Mouse (Mus musculus) ES-CJ7 (cell line): ENCODE results near the gene Rab34.

Experiments used
- DNase-seq: peaks from one replicate; pipeline ENCODE4 v3.0.0; 2011; ENCODE audit warnings: low read depth, low spot score

Rab34 gene

DNA sequence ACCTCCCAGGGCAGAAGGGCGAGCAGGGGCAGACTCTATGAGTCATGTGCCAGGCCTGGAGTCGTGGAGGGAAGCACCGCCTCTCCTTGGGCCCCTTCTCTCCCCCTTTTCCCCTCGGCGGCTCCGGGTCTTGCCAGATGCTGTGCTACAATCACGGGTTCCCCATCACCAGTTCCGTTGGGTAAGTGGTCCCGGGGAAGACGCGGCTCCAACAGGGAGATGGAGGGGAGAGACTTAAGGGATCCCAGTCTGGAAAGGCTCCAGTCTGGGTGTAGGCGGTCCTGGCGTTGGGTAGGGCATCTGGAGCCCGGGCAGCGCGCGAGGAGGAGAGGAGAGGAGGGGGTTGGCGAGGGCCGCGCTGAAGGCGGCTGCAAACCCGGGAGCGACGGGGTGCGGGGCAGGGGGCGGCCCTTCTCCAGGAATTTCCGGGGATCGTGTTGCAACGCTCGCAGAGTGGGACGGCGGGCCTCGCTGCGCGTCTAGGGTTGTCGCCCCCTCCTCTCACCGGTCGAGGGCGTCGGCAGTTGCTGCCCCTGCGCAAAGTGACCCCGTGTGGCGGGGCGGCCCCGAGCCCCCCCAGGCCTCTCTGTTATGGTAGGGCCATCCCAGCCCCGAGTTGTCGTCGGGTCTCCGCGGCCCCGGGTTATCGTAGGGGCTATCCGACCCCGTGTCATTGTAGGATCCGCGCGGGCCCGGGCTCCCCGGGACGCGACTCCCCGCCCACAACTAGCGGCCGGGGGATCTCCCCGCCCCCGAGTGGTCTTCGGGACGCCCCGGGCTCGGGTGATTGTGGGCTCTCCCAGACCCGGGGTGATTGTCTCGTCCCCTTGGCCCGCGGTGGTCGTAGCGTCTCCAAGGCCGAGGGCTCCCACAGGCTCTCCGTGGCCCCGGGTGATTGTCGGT, at the start of gene Rab34:
Gene Rab34, plus strand, starts transcription at position 100 of the 903 bp plus-strand sequence.
- DNase-seq: peak; percentile 76

DNA sequence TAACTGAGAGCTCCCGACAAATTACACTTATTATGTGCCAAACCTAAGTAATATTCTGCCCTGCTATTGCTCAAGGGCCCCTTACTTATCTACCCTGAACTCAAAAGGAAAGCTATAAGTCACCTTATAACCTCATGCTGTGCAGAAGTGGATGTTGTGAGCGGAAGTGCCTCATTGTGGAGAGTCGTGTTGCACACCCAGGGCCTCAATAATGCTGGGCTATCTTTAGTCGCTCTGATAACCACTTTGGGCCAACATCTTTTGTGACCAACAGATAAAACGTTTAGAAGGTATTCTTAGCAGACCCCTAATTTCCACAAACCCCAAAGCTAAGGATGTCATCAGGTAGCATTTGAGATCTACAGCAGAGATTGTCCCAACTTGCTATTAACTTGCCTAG, 47.6 kb upstream of the Rab34 start:
- no peak for DNase-seq

DNA sequence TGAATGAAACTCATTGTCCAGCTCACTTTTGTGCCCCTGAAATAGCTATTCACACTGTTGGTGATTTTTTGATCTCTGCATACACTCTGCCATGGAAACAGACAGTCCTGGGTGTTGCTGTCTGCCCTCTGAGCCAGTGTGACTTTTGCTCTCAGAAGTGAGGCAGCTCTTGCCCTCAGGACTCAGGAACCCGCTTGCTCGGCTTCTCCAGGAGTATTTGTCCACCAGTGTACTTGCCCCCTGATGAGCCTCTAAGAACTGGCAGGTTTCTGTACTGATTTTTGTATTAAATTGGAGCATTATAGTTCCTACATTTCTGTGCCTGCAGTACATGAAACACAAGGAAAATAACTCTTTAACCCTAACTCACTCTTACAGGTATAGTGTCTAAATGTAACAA, 44.7 kb upstream of the Rab34 start:
- DNase-seq: no peak

DNA sequence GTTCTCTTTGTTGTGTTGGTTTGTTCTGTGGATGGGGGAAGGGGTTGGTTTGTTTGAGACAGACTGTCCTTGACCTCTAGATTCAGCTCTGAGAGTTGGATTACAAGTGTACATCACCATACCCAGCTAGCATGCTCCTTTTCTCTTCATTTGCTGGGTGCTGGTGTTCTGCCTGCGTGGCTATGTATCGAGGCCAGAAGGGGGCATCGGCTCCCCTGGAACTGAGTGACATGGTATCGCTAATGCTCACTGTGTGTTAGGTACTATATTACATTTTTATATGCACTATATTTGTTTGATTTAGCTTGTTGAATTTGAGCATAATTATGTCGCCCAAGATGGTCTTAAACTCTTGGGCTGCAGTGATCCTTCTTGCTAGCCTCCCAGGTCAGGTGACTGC, 42.1 kb upstream of the Rab34 start:
- no peak for DNase-seq

DNA sequence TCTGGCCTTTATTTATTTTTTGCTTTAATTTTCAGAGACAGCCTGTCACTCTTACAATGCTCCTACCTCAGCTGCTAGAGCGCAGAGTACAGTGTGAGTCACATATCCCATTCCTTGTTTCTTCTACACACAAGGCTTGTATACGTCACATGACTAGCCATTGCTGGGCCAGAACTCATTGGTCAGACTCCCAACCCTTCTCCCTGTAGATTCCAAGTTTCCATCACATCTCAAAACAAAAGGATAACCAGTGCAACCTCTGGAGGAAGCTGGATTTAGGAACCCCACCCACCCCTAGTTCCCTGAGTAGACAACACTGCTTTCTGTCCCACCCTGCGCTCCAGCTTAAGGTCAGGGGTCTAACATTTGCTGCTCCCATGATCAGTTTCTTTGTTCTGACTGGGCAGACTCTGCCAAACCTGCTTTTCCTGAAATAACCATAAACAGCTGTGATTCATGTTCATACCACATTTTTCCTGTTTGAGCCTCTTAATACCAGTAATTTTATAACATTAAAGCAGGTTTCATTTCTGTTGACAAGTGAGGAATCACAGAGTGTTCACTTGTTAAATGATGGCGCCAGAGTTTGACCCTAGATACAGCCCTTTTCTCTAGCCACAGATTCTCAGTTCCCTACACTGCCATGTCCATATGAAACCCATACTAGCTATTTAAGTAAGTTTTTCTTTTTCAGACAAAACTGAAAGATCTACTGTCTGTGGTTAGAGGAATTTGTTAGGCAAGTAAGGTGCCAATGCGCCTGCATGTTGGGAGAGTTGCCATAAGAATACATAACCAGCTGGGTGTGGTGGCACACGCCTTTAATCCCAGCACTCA, 41.3 kb upstream of the Rab34 start:
- no peak for DNase-seq

DNA sequence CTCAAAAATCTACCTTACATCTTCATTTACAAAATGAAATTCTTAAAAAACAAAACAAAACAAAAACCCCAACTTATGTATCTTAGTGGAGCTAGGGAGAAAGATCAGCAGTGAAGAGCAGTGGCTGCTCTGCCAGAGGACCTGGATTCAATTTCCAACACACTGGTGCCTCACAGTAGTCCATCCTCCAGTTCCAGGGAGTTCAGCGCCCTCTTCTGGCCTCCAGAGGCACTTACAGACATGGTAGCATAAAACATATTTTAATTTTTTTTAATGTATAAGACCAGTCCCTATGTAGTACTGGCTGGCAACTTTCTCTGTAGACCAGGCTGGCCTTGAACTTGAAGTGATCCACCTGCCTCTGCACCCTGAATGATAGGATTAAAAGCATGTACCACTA, 37.1 kb upstream of the Rab34 start:
- peak; percentile 64 for DNase-seq

DNA sequence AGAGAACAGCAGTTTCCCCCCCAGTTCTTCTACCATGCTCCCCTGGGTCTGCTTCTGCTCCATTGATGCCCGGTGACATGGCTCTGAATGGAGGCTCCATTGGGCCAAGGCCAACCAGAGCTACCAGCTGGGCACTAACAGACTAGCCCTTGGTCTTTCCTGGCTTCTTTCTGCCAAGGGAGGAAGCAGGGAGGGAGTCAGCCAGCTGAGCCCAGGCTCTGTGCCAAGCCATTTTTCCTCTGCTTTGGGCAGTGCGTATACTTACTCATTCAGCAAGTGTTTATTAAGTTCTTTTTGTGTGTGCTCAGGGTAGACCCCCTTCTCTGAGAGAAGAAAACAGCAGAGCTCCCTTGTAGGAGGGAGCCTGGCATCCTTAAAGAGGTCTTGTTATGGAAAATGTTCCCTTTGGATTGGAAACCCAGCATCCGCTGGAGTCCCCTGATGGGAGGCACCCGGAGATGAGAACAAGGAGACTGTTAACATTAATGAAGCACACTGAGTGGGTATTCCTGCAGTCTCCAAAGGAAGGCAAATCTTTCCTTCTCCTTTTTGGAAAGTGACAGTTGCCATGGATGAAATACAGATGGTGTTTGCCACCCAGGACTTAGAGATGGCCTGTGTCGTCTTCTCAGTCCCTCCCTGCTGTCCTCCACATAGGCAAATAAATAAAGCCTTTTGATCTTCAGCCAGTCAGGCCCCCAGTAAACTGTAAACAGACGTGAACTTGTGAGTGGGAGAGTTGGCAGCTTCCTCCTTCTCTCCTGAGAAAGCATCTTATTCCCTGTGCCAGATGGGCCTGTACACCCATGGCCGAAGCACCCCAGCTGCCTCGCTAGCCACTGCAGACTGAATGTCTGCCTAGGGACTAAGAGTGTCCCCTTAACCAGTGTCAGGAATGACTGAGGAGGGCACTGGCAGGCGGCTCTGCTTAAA, 35.7 kb upstream of the Rab34 start:
- no peak for DNase-seq

DNA sequence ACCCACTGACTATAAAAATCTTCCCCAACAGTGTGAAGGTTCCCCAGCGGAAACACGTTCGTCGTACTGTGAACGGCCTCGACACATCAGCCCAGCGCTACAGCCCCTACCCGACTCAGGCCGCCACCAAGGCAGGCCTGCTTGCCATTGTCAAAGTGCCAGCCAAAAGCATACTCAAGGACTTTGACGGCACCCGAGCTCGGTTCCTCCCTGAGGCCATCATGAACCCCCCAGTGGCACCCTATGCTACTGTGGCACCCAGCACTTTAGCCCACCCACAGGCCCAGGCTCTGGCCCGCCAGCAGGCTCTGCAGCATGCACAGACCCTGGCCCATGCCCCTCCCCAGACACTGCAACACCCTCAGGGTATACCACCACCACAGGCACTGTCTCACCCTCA, 34.5 kb upstream of the Rab34 start:
- no peak for DNase-seq

DNA sequence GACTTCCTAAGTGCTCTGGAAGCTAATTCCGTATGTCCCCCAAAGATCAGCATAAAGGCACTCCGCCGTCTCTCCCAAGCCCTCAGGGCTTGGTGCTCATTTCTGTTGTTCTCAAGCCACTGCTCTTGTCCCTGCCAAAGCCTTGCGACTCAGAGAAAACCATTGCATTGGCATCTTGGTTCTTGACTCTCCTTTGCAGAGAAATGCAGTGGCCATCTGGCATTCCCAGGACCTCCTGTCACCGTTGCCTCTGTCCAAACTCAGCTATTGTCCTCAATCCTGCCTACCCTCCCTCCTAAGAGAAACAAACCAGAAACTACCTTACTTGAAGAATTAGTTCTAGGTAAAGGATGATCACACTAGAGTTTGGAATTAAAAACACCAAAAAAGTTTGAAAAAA, 32.6 kb upstream of the Rab34 start:
- DNase-seq: no peak

DNA sequence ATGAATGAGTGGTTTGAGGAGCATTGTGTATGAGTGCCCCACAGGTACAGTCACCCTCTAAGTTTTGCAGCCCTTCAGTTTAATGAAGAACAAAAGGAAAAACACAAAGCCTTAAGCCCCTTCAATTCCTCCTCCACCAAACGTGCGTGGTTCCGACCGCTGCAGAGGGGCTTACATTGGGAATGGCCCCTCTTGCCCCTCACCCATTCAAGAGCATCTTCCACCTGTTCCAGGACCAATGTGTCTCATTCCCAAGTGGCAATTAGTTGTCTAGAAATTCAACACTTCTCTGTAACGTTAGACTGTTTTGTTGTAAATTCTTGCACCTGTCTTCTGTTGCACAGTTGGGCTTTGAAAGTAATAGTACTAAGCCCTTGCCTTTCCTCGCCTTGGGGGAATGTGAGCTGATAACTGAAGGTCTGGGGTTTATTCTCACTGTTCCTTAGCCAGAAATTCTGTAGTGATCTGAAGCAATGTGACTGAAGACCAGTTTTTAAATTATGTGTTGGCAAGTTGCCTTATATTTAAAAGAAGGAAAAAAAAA, 32.0 kb upstream of the Rab34 start:
- DNase-seq: no peak

DNA sequence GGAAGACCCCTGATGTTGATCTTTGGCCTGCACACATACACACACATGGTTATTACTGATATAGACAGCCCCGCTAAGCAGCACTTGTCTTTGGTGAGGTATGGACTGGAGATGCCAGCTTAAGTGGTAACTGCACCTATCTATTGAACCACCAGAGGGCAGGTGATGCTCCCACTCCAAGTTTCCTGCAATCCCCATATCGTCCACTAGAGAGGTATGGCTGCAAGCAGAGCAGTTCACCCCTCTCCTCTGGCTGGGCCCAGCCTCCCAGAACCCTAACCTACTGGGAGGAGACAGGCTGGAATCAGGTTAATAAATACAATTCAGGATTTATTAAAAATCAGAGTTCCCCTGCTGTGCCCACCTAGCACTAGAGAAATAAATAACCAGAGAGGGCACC, 29.1 kb upstream of the Rab34 start:
- DNase-seq: peak; percentile 95

DNA sequence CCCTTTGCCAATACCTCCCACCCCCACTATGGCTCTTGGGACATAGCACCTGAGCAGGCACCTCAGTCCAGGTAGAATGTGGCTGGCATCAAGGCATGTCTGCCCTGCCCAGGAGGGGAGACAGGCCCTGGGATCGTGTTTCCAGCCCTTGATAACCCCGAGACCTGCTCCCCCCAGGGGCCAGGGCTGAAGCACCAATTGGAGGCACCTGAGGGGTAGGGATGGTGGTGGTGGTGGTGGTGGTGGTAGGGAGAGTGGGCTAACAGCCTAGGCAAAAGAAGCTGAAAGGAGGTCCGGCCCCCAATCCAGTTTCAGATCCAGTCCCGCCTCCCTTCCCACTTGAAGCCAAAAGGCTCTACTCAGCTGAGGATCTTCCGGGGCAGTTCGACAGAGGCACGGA, 28.7 kb upstream of the Rab34 start:
- no peak for DNase-seq

DNA sequence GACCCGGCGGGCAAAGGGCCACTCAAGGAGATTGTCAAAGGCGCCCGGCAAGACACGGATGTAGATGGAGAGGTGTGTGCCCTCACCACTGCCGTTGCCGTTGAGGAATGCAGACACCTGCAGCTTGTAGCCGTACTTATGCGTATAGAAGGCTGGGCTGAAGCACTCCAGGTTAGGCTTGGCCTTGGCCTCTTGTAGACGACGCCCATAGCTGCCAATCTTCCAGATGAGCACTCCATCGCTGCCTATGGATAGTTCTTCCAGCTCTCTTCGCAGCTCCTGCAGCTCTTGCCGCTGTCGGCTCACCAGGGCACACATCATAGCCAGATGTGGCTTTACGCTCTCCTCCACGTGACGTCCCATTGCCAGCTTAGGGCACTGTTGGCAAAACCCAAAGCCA, 28.1 kb upstream of the Rab34 start:
- no peak for DNase-seq

DNA sequence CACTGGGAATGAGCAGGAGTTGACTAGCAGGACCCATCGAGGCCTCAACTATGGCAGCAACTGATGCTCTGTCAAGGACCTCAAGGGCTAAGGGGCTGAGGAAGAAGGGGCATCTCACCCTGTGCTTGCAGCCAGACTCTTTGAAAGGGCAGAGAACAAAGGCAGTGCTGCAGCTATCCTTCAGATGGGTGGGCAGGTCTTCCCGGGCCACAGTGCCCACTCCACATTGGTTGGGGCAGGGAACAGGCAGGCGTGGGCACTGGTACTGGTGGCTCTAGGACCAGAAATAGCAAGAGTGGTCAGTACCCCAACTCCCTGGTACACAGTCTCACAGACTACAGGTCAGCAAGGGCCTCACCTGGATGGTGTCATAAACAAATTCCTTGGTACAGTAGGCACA, 27.6 kb upstream of the Rab34 start:
- no peak for DNase-seq

DNA sequence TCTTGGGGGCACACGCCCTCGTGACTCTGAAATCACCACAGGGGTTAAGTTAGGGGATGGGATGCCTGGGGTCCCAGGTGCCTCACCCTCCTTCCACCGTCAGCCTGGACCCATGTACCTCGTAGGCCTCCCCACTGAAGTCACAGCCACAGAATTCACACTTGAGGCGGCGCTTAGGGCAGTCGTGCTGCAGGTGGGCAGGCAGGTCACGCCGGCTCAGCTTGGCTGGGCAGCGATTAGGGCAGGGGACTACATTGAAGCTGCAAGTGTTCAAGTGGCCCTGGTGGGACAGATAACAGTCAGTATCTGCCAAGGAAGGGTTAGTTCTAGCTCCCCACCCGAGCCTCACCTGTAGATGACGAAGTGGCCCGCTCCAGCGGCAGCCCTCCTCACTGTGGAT, 27.1 kb upstream of the Rab34 start:
- no peak for DNase-seq

DNA sequence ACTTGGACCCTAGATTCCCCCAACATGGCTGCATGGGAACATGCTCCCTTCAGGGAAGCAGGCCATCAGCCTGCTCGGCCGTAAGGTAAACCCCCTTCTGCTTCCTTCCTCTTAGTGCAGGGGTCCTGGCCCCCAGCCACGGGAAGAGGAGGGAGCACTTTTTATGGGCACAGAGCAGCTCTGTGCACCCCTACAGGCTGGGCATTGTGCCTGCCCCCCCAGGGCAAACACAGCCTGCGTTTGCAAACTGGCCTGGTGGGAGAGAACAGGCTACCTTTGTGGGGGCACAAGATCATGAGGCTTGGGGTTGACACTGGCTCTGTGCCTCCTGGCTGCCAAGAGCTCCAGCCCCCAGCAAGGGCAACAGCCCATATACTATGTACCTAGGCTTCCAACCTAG, 26.3 kb upstream of the Rab34 start:
- DNase-seq: no peak

DNA sequence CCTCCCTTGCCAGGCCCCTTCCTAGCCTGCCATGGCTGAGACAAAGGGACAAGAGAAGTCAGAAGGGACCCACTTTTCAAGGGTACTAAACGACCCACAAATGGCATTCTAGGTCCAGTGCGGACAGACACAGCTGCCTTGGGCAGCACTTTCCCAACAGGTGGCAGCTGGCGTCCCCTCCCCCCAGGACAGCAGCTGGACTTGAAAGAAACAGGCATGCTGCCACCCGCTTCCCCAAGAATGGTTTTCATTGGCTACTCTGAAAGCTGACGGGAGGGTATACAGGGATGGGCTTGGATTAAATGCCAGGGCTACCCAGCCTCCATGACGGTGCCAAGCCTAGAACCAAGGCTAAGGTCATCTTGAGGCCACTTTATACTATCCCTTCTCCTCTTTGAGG, 25.7 kb upstream of the Rab34 start:
- DNase-seq: no peak

DNA sequence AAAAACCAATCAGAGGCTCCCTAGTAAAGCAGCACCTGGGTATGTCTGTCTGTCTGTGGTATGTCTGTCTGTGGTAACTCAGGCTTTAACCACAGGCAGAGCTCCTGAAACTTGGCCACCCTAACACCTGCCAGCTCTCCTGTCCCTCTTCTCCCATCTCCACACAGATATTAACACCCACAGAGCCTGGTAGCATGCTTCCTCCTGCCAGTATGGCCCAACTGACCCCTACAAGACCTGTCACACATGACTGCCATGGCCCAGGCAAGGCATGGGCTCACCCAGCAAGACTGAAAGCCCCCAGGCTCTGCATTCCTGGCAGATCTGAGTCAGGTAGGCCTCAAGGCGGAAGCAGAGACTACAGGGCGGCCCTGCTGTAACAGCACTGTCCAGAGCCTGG, 25.2 kb upstream of the Rab34 start:
- no peak for DNase-seq

DNA sequence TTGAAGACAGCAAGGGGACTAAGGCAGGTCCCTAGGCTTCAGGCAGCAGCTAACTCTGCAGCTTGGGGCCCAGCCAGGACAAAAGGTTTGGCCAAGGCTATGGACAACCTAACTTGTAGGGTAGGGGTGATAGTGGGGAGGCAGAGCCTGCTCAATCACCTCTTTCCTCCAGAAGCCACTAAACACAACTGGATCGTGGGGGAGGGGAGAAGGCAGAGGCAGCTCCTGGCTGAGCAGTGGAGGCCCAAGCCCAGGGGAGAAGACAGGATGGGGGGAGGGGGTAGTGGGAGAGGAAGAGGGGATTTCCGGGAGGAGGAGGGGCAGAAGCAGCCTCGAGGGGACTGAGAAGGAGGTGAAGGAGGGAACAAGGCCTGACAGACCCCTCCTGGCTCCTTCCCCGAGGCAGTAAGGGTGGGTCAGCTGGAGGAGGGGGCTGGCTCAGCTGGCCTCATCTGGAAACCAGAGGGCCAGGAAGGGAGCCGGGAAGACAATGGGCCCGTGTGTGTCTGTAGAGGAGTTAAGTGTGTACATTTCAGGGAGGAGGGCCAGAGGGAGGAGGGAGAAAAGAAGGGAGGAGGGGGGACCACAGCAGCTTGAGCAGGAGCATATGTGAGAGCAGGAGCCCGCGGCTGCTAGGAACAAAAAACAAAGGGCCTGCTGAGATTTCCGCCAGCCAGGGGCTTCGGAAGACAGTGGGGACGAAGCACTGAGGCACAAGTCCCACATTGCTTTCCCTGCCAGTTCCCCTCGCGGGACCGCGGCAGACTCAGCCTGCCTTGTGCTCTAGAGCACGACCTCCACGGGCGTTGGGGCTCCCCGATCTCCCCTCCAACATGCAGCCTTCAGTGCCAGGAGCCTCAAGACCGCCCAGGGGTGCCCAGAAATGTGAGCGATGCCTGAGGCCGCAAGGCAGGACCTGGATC, 24.3 kb upstream of the Rab34 start:
- DNase-seq: peak; percentile 94

DNA sequence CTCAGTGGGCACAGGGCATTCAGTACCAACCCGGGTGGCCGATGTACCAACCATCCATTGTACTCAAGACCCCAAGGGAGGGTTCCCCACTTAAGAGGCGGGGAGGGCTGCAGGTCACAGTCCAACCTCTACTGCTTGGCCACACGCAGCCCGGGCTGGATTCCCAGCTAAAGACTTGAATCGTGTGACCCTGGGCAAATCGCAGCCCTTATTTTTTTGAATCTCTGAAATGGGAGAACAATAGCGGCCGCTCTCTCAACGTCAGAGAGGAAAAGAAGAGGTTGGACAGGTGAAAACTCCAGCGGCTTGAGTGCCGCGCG, 23.7 kb upstream of the Rab34 start:
- DNase-seq: no peak
